Mouse (Mus musculus) heart, embryonic 13.5 days (tissue): ENCODE measurements around the gene Cdk7. TPM values are rescaled to one million over a fixed set of nuclear protein-coding genes. Genes with fewer than 3 reads are reported as not detected.

ENCODE experiments used
- ATAC-seq: fragments of 200-750 bp; cut with Nextera tagmentation; 2 replicates; pipeline ENCODE4 v1.8.0; 2017; ENCODE audit warnings: moderate TSS enrichment; ENCODE audit not compliant: insufficient number of reproducible peaks, low FRiP score, low TSS enrichment; ENCODE audit errors: extremely low read depth
- H3K27ac ChIP-seq: fragments of 300-500 bp; sonication (generic); replicated peaks from 2 replicates; pipeline ENCODE4 v1.5.1; 2015; ENCODE audit warnings: moderate library complexity, mild to moderate bottlenecking, inconsistent platforms
- H3K27me3 ChIP-seq: fragments of 300-500 bp; sonication (generic); replicated peaks from 2 replicates; pipeline ENCODE4 v1.6.1; 2015; ENCODE audit warnings: mild to moderate bottlenecking, inconsistent platforms
- H3K36me3 ChIP-seq: fragments of 300-500 bp; sonication (generic); 2 replicates; pipeline ENCODE4 v1.6.1; 2015; ENCODE audit warnings: mild to moderate bottlenecking, inconsistent platforms
- H3K4me1 ChIP-seq: fragments of 300-500 bp; sonication (generic); 2 replicates; pipeline ENCODE4 v1.6.1; 2015; ENCODE audit warnings: inconsistent platforms
- H3K4me2 ChIP-seq: fragments of 300-500 bp; sonication (generic); 2 replicates; pipeline ENCODE4 v1.6.1; 2015; ENCODE audit warnings: inconsistent platforms, mild to moderate bottlenecking, moderate library complexity
- H3K4me3 ChIP-seq: fragments of 300-500 bp; sonication (generic); 2 replicates; pipeline ENCODE4 v1.5.1; 2015; ENCODE audit warnings: moderate library complexity, mild to moderate bottlenecking, inconsistent platforms
- H3K9ac ChIP-seq: fragments of 300-500 bp; sonication (generic); 2 replicates; pipeline ENCODE4 v1.6.1; 2015; ENCODE audit warnings: inconsistent platforms, mild to moderate bottlenecking, moderate library complexity
- H3K9me3 ChIP-seq: fragments of 300-500 bp; sonication (generic); 2 replicates; pipeline ENCODE4 v1.6.1; 2016; ENCODE audit warnings: inconsistent platforms
- WGBS: fragments of 180-500 bp; shearing (Covaris S2); methylation state at CpG from one replicate; pipeline ENCODE4 v1.1.7; 2015; ENCODE audit warnings: mixed read lengths; 5-methylcytosine and 5-hydroxymethylcytosine counted together
- polyA plus RNA-seq: library from polyadenylated mRNA; unstranded; fragments of >200 nt; fragmentation: Nextera tagmentation; extraction: Ambion mirVana; gene quantifications from 2 replicates; pipeline ENCODE4 v1.2.1, GENCODE M21; 2015

Cdk7 gene
- polyA plus RNA-seq, result 64.1 and 69.7 TPM in 2 replicates

- peaks cover 31% of the 10 kb centered on the region for H3K4me1 ChIP-seq
- peak; percentile 95 for ATAC-seq
- H3K4me2 ChIP-seq, result peak within 1 kb of the TSS; percentile 69
- H3K9me3 ChIP-seq, result no peaks in the 10 kb centered on the region
- H3K36me3 ChIP-seq, result peaks cover 43% of the 10 kb centered on the region
- H3K27ac ChIP-seq, result peak within 1 kb of the TSS; percentile 98
- H3K9ac ChIP-seq, result peak within 1 kb of the TSS; percentile 94
- peak within 1 kb of the TSS; percentile 75 for H3K4me3 ChIP-seq
- H3K27me3 ChIP-seq, result no peaks in the 10 kb centered on the region
- 0% methylated on average over 19 of the region's 19 CpGs for WGBS
Measured at GRCm38 (mm10) chr13:100730861-100731176, at the start of gene Cdk7. Gene Cdk7, minus strand, starts transcription at chr13:100730939.

- no peak overlapping the region for H3K4me3 ChIP-seq
- no peak overlapping the region for H3K27ac ChIP-seq
- peaks cover 47% of the 10 kb centered on the region for H3K36me3 ChIP-seq
- H3K27me3 ChIP-seq, result no peaks in the 10 kb centered on the region
- no peaks in the 10 kb centered on the region for H3K9me3 ChIP-seq
- H3K4me2 ChIP-seq, result no peak overlapping the region
- WGBS, result 52% methylated on average over 3 of the region's 3 CpGs
- H3K4me1 ChIP-seq, result peaks cover 21% of the 10 kb centered on the region
- no peak overlapping the region for H3K9ac ChIP-seq
- ATAC-seq, result no peak
Measured at GRCm38 (mm10) chr13:100777491-100777890, 46.8 kb upstream of the Cdk7 start.

- no peak overlapping the region for H3K27ac ChIP-seq
Measured at GRCm38 (mm10) chr13:100776710-100777109, 46.0 kb upstream of the Cdk7 start.

GRCm38 (mm10) chr13:100776056-100776419 is 45.3 kb upstream of the Cdk7 start:
- peaks cover 46% of the 10 kb centered on the region for H3K36me3 ChIP-seq
- no peak for ATAC-seq
- no peaks in the 10 kb centered on the region for H3K9me3 ChIP-seq
- H3K27ac ChIP-seq, result no peak overlapping the region; the same call in 1 of the 2 replicates
- H3K4me1 ChIP-seq, result peaks cover 18% of the 10 kb centered on the region
- 14% methylated on average over 8 of the region's 8 CpGs for WGBS
- no peaks in the 10 kb centered on the region for H3K27me3 ChIP-seq
- peak overlapping the region; percentile 80 for H3K9ac ChIP-seq
- H3K4me2 ChIP-seq, result peak overlapping the region; percentile 93
- peak overlapping the region; percentile 69 for H3K4me3 ChIP-seq

More at GRCm38 (mm10) chr13:100776710-100777109, 46.0 kb upstream of the Cdk7 start:
- Histone ChIP-seq H3K4me1 (peaks cover 18% of the 10 kb centered on the region), H3K27me3 (no peaks in the 10 kb centered on the region), H3K9me3 (no peaks in the 10 kb centered on the region), H3K4me3 (no peak overlapping the region), H3K4me2 (peak overlapping the region; percentile 93; the same call in 1 of the 2 replicates), H3K9ac (no peak overlapping the region; the same call in 1 of the 2 replicates), H3K36me3 (peaks cover 48% of the 10 kb centered on the region)
- 58% methylated on average over 6 of the region's 6 CpGs for WGBS
- ATAC-seq, result no peak

GRCm38 (mm10) chr13:100775252-100776055 is 44.7 kb upstream of the Cdk7 start, which contains the start of gene Cenph:
Gene Cenph, minus strand, starts transcription at chr13:100775899.
- peaks cover 46% of the 10 kb centered on the region for H3K36me3 ChIP-seq
- H3K4me3 ChIP-seq, result peak within 1 kb of the TSS; percentile 69
- peak within 1 kb of the TSS; percentile 80 for H3K9ac ChIP-seq
- H3K4me2 ChIP-seq, result peak within 1 kb of the TSS; percentile 93
- H3K27me3 ChIP-seq, result no peaks in the 10 kb centered on the region
- H3K27ac ChIP-seq, result no peak within 1 kb of the TSS; the same call in 1 of the 2 replicates
- H3K9me3 ChIP-seq, result no peaks in the 10 kb centered on the region
- ATAC-seq, result peak; percentile 44
- H3K4me1 ChIP-seq, result peaks cover 18% of the 10 kb centered on the region
- WGBS, result under 1% methylated on average over 46 of the region's 46 CpGs

- Histone ChIP-seq H3K4me1 (peaks cover 18% of the 10 kb centered on the region), H3K9me3 (no peaks in the 10 kb centered on the region), H3K36me3 (peaks cover 46% of the 10 kb centered on the region), H3K27ac (no peak overlapping the region), H3K9ac (peak overlapping the region; percentile 80), H3K4me2 (peak overlapping the region; percentile 93), H3K4me3 (peak overlapping the region; percentile 69), H3K27me3 (no peaks in the 10 kb centered on the region)
- no peak for ATAC-seq
Measured at GRCm38 (mm10) chr13:100774704-100775103, 44.0 kb upstream of the Cdk7 start.

GRCm38 (mm10) chr13:100755329-100755728 is 24.6 kb upstream of the Cdk7 start:
- 44% methylated on average over 2 of the region's 2 CpGs for WGBS
- H3K9me3 ChIP-seq, result no peaks in the 10 kb centered on the region
- ATAC-seq, result no peak
- H3K9ac ChIP-seq, result no peak overlapping the region
- peaks cover 14% of the 10 kb centered on the region for H3K36me3 ChIP-seq
- H3K4me3 ChIP-seq, result no peak overlapping the region
- H3K27me3 ChIP-seq, result no peaks in the 10 kb centered on the region
- H3K4me1 ChIP-seq, result no peaks in the 10 kb centered on the region
- no peak overlapping the region for H3K27ac ChIP-seq
- no peak overlapping the region for H3K4me2 ChIP-seq

- Histone ChIP-seq H3K4me1 (no peaks in the 10 kb centered on the region), H3K4me2 (no peak overlapping the region), H3K27ac (no peak overlapping the region), H3K9me3 (no peaks in the 10 kb centered on the region), H3K36me3 (peaks cover 3% of the 10 kb centered on the region), H3K9ac (no peak overlapping the region), H3K4me3 (no peak overlapping the region), H3K27me3 (no peaks in the 10 kb centered on the region)
- no peak for ATAC-seq
- 68% methylated on average over 4 of the region's 4 CpGs for WGBS
Measured at GRCm38 (mm10) chr13:100754186-100754585, 23.4 kb upstream of the Cdk7 start.

- Histone ChIP-seq H3K27ac (no peak overlapping the region), H3K9me3 (no peaks in the 10 kb centered on the region), H3K4me2 (no peak overlapping the region), H3K9ac (no peak overlapping the region), H3K4me1 (no peaks in the 10 kb centered on the region), H3K4me3 (no peak overlapping the region), H3K27me3 (no peaks in the 10 kb centered on the region), H3K36me3 (no peaks in the 10 kb centered on the region)
- ATAC-seq, result no peak
- WGBS, result 39% methylated on average over 6 of the region's 6 CpGs
Measured at GRCm38 (mm10) chr13:100753011-100753410, 22.3 kb upstream of the Cdk7 start.

GRCm38 (mm10) chr13:100752529-100752928 is 21.8 kb upstream of the Cdk7 start:
- H3K4me2 ChIP-seq, result no peak overlapping the region
- no peaks in the 10 kb centered on the region for H3K4me1 ChIP-seq
- 72% methylated on average over 8 of the region's 8 CpGs for WGBS
- H3K4me3 ChIP-seq, result no peak overlapping the region
- ATAC-seq, result no peak
- H3K27ac ChIP-seq, result no peak overlapping the region
- no peaks in the 10 kb centered on the region for H3K9me3 ChIP-seq
- H3K27me3 ChIP-seq, result no peaks in the 10 kb centered on the region
- H3K9ac ChIP-seq, result no peak overlapping the region
- H3K36me3 ChIP-seq, result no peaks in the 10 kb centered on the region

GRCm38 (mm10) chr13:100751402-100751801 is 20.7 kb upstream of the Cdk7 start:
- no peak for ATAC-seq
- H3K27ac ChIP-seq, result no peak overlapping the region
- no peak overlapping the region for H3K4me2 ChIP-seq
- H3K27me3 ChIP-seq, result no peaks in the 10 kb centered on the region
- no peaks in the 10 kb centered on the region for H3K9me3 ChIP-seq
- no peaks in the 10 kb centered on the region for H3K4me1 ChIP-seq
- H3K9ac ChIP-seq, result no peak overlapping the region
- WGBS, result 70% methylated on average over 3 of the region's 3 CpGs
- no peaks in the 10 kb centered on the region for H3K36me3 ChIP-seq
- H3K4me3 ChIP-seq, result no peak overlapping the region

GRCm38 (mm10) chr13:100750799-100751198 is 20.1 kb upstream of the Cdk7 start:
- ATAC-seq, result no peak
- Histone ChIP-seq H3K4me1 (no peaks in the 10 kb centered on the region), H3K36me3 (no peaks in the 10 kb centered on the region), H3K4me2 (no peak overlapping the region), H3K27ac (no peak overlapping the region), H3K9ac (no peak overlapping the region), H3K27me3 (no peaks in the 10 kb centered on the region), H3K4me3 (no peak overlapping the region), H3K9me3 (no peaks in the 10 kb centered on the region)
- 70% methylated on average over 5 of the region's 5 CpGs for WGBS
